Mouse (Mus musculus) lung, embryonic 14.5 days (tissue): ENCODE measurements around the gene Rbm33. TPM values are rescaled to one million over a fixed set of nuclear protein-coding genes. Genes with fewer than 3 reads are reported as not detected.
A peak's percentile ranks its signal among the peaks of the same experiment; 100 is the strongest.

Experiments
- ATAC-seq: fragments of 200-750 bp; cut with Nextera tagmentation; 2 replicates; pipeline ENCODE4 v1.8.0; 2017; ENCODE audit warnings: mild to moderate bottlenecking, moderate TSS enrichment, moderate library complexity; ENCODE audit not compliant: insufficient read depth
- DNase-seq: peaks from one replicate; pipeline ENCODE4 v3.0.0-alpha.2; 2015
- H3K27ac ChIP-seq: fragments of 300-500 bp; sonication (generic); 2 replicates; pipeline ENCODE4 v1.5.1; 2014; ENCODE audit warnings: low read depth, mild to moderate bottlenecking, moderate library complexity
- H3K27me3 ChIP-seq: fragments of 300-500 bp; sonication (generic); 2 replicates; pipeline ENCODE4 v1.6.1; 2014; ENCODE audit warnings: low read length, control low read depth; ENCODE audit not compliant: insufficient read depth
- H3K36me3 ChIP-seq: fragments of 300-500 bp; sonication (generic); 2 replicates; pipeline ENCODE4 v1.6.1; 2014; ENCODE audit warnings: control low read depth; ENCODE audit not compliant: insufficient read depth
- H3K4me1 ChIP-seq: fragments of 300-500 bp; sonication (generic); 2 replicates; pipeline ENCODE4 v1.6.1; 2014; ENCODE audit warnings: antibody characterized with exemption, control low read depth; ENCODE audit not compliant: insufficient read depth
- H3K4me2 ChIP-seq: fragments of 300-500 bp; sonication (generic); 2 replicates; pipeline ENCODE4 v1.6.1; 2014; ENCODE audit warnings: mild to moderate bottlenecking
- H3K4me3 ChIP-seq: fragments of 300-500 bp; sonication (generic); 2 replicates; pipeline ENCODE4 v1.5.1; 2014; ENCODE audit warnings: low read depth, low read length
- H3K9ac ChIP-seq: fragments of 300-500 bp; sonication (generic); 2 replicates; pipeline ENCODE4 v1.6.1; 2014
- H3K9me3 ChIP-seq: fragments of 300-500 bp; sonication (generic); 2 replicates; pipeline ENCODE4 v1.6.1; 2016; ENCODE audit warnings: low read depth, low read length, control low read depth
- CTCF ChIP-seq: IDR thresholded peaks from 2 replicates; pipeline ENCODE4 v1.5.1; 2016; ENCODE audit warnings: antibody characterized with exemption, low read depth
- WGBS: fragments of 180-500 bp; shearing (Covaris S2); extraction: QIAGEN DNeasy Blood & Tissue Kit; methylation state at CpG from one replicate; pipeline ENCODE4 v1.1.7; 2014; 5-methylcytosine and 5-hydroxymethylcytosine counted together
- polyA plus RNA-seq: library from polyadenylated mRNA; unstranded; fragments of >200 nt; fragmentation: Nextera tagmentation; extraction: Ambion mirVana; gene quantifications from 2 replicates; pipeline ENCODE4 v1.2.1, GENCODE M21; 2014

Rbm33 gene
- polyA plus RNA-seq, 1 experiment from 2014 or later: 17.9 TPM

DNA sequence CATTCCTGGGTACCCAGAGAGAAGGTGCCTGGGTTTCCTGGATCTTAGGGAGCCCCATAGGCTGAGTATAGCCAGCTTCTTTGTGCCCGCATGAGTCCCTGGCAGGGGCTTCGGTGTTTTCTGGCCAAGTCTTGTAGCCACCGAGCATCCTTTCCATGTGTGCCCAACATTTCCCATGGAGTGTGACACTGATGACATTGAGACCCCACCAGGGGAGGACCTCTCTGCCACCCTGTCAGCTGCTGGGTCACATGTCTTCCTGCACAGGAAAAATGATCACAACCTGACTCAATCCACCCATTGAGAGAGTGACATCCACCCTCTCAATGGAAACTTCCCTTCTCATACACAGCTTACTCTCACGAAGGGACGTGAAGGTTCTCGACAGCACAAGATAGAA is 137.6 kb downstream of the Rbm33 start:
- H3K4me3 ChIP-seq: no peak overlapping the region
- ATAC-seq (no peak), DNase-seq (no peak)
- H3K36me3 ChIP-seq: no peaks in the 10 kb centered on the region
- no peaks in the 10 kb centered on the region for H3K9me3 ChIP-seq
- TF ChIP-seq CTCF: no peak
- no peak overlapping the region for H3K4me2 ChIP-seq
- H3K9ac ChIP-seq: no peak overlapping the region
- H3K27me3 ChIP-seq: peaks cover 37% of the 10 kb centered on the region
- no peaks in the 10 kb centered on the region for H3K4me1 ChIP-seq
- WGBS: 88% methylated on average over 6 of the region's 6 CpGs
- H3K27ac ChIP-seq: no peak overlapping the region

GRCm38 (mm10) chr5:28455721-28456120 is 138.8 kb downstream of the Rbm33 start:
- H3K4me3 ChIP-seq: no peak overlapping the region
- peaks cover 49% of the 10 kb centered on the region for H3K27me3 ChIP-seq
- H3K9me3 ChIP-seq: no peaks in the 10 kb centered on the region
- no peaks in the 10 kb centered on the region for H3K4me1 ChIP-seq
- 75% methylated on average over 5 of the region's 5 CpGs for WGBS
- no peaks in the 10 kb centered on the region for H3K36me3 ChIP-seq
- H3K4me2 ChIP-seq: no peak overlapping the region
- no peak for TF ChIP-seq CTCF
- H3K27ac ChIP-seq: no peak overlapping the region
- no peak overlapping the region for H3K9ac ChIP-seq
- ATAC-seq (no peak), DNase-seq (no peak)

- WGBS: 45% methylated on average over 1 of the region's 1 CpGs
- no peaks in the 10 kb centered on the region for H3K9me3 ChIP-seq
- no peak overlapping the region for H3K27ac ChIP-seq
- no peak for ATAC-seq
- no peaks in the 10 kb centered on the region for H3K36me3 ChIP-seq
- peak overlapping the region; percentile 18; the same call in 1 of the 2 replicates for H3K4me2 ChIP-seq
- peaks cover 55% of the 10 kb centered on the region for H3K27me3 ChIP-seq
- H3K4me1 ChIP-seq: no peaks in the 10 kb centered on the region
- H3K9ac ChIP-seq: no peak overlapping the region
- peak; percentile 6 for DNase-seq
- H3K4me3 ChIP-seq: no peak overlapping the region
- TF ChIP-seq CTCF: no peak
Measured at GRCm38 (mm10) chr5:28456366-28456765, 139.4 kb downstream of the Rbm33 start.

GRCm38 (mm10) chr5:28457921-28458641 is 141.2 kb downstream of the Rbm33 start:
- peaks cover 72% of the 10 kb centered on the region for H3K27me3 ChIP-seq
- ATAC-seq (no peak), DNase-seq (peak; percentile 19)
- H3K4me1 ChIP-seq: no peaks in the 10 kb centered on the region
- H3K36me3 ChIP-seq: no peaks in the 10 kb centered on the region
- no peak for TF ChIP-seq CTCF
- peak overlapping the region; percentile 98 for H3K27ac ChIP-seq
- peak overlapping the region; percentile 71 for H3K4me2 ChIP-seq
- peak overlapping the region; percentile 57 for H3K4me3 ChIP-seq
- 1% methylated on average over 95 of the region's 95 CpGs for WGBS
- H3K9ac ChIP-seq: peak overlapping the region; percentile 65
- H3K9me3 ChIP-seq: no peaks in the 10 kb centered on the region

GRCm38 (mm10) chr5:28458821-28459240 is 141.9 kb downstream of the Rbm33 start:
- Histone ChIP-seq H3K9me3 (no peaks in the 10 kb centered on the region), H3K36me3 (no peaks in the 10 kb centered on the region), H3K4me1 (no peaks in the 10 kb centered on the region), H3K9ac (peak overlapping the region; percentile 65), H3K27me3 (peaks cover 80% of the 10 kb centered on the region), H3K4me3 (peak overlapping the region; percentile 57), H3K4me2 (peak overlapping the region; percentile 71), H3K27ac (peak overlapping the region; percentile 98)
- TF ChIP-seq CTCF: no peak
- under 1% methylated on average over 27 of the region's 27 CpGs for WGBS
- ATAC-seq (peak; percentile 76), DNase-seq (peak; percentile 75)

DNA sequence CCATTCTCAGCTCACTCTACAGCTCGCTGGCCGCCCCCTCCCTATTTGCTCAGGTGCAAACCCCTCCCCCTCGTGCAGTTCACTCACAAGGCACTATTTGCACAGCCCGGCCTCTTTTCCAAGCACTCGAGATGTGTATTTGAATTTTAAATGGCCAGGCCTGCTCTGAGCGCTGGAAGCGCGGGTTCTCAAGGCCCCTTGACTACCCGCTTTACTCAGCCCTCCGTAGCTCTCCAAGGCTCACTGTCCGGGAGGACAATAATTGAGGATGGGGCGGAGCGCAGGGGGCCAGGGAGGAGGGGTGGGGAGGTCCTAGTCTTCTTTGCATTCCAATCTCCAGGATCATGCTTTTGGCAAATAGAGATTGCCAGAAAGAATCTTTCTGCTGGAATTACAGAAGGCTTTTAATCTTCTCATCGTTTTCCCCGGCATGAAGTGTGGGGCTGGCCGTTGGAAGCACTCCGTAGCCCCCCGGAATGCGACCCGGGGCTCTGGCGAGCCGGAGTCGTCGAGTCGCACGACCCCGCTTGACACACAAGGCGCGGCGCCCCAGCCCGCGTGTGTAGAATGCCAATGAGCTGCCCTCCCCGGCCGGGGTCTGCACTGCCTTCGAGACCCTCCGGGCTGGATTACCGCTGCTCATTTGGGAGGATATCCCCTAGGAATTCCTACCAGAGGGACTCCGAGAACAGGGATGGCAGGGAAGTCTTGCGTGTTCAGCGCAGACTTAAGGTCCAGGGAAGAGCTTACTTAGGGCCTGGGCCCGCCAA is 142.7 kb downstream of the Rbm33 start:
- Histone ChIP-seq H3K4me3 (peak overlapping the region; percentile 57), H3K27me3 (peaks cover 88% of the 10 kb centered on the region), H3K4me2 (peak overlapping the region; percentile 71), H3K36me3 (no peaks in the 10 kb centered on the region), H3K27ac (peak overlapping the region; percentile 98), H3K9ac (peak overlapping the region; percentile 65), H3K9me3 (no peaks in the 10 kb centered on the region), H3K4me1 (no peaks in the 10 kb centered on the region)
- WGBS: under 1% methylated on average over 41 of the region's 41 CpGs
- ATAC-seq: peak; percentile 79
- DNase-seq: peak; percentile 80
- no peak for TF ChIP-seq CTCF

GRCm38 (mm10) chr5:28460556-28461350 is 143.8 kb downstream of the Rbm33 start:
- WGBS: under 1% methylated on average over 17 of the region's 17 CpGs
- Histone ChIP-seq H3K27ac (peak overlapping the region; percentile 98), H3K9ac (peak overlapping the region; percentile 13; the same call in 1 of the 2 replicates), H3K4me1 (no peaks in the 10 kb centered on the region), H3K4me3 (peak overlapping the region; percentile 57), H3K27me3 (peaks cover 98% of the 10 kb centered on the region), H3K9me3 (no peaks in the 10 kb centered on the region), H3K36me3 (no peaks in the 10 kb centered on the region), H3K4me2 (peak overlapping the region; percentile 71)
- TF ChIP-seq CTCF: no peak
- ATAC-seq (no peak), DNase-seq (peak; percentile 33)
